Mouse (Mus musculus): ENCODE data around the gene Trmt10b. TPM values are rescaled to one million over a fixed set of nuclear protein-coding genes. Genes with fewer than 3 reads are reported as not detected.

The Trmt10b gene
- total RNA-seq, 2 experiments from 2014 or later = 13.3 to 14.4 TPM

- DNase-seq (ENCODE audit: low spot score in 2 of 2) = peak; percentile 97
These were observed 44.8 kb downstream of the Trmt10b start, which contains the start of gene Dcaf10 for GRCm38 (mm10) chr4:45341669-45342249. Gene Dcaf10, plus strand, starts transcription at chr4:45342101.

GRCm38 (mm10) chr4:45342286-45343155, 45.6 kb downstream of the Trmt10b start, which contains the start of gene Exosc3:
Gene Exosc3, minus strand, starts transcription at chr4:45342732.
- no peak for DNase-seq (ENCODE audit: low spot score in 2 of 2)

GRCm38 (mm10) chr4:45356653-45357052, 59.7 kb downstream of the Trmt10b start:
- DNase-seq (ENCODE audit: low spot score in 2 of 2) = no peak

Other genes starting within 250 kb of the Trmt10b start
- gene Fbxo10, start 212.5 kb upstream of the Trmt10b start, total RNA-seq (2021) = 10 to 100 TPM; 31.6 to 35.5 TPM
- gene Tomm5, start 189.0 kb upstream of the Trmt10b start, total RNA-seq (2021) = 10 to 100 TPM; 61.4 to 69.8 TPM
- 10 to 100 TPM; 18.4 to 19.5 TPM for gene Frmpd1, start 112.3 kb upstream of the Trmt10b start, total RNA-seq (2021)
- gene Dcaf10, start 45.0 kb downstream of the Trmt10b start, total RNA-seq (2021) = 10 to 100 TPM; 24.1 to 25.8 TPM
- gene Exosc3, start 45.6 kb downstream of the Trmt10b start, total RNA-seq (2021) = 10 to 100 TPM; 14.9 to 15.4 TPM
- gene Slc25a51, start 111.6 kb downstream of the Trmt10b start, total RNA-seq (2021) = 100 to 1,000 TPM; 104 to 118 TPM
- 10 to 100 TPM; 27.0 to 29.0 TPM for gene Shb, start 235.3 kb downstream of the Trmt10b start, total RNA-seq (2021)

Measured in layer of hippocampus, postnatal 10 days (tissue).